Mouse (Mus musculus) frontal cortex, adult 2 months (tissue): ENCODE data around the gene Gna12. TPM values are rescaled to one million over a fixed set of nuclear protein-coding genes. Genes with fewer than 3 reads are reported as not detected.

ENCODE experiments used
- DNase-seq, 2 experiments: peaks; one replicate each; pipeline ENCODE4 v3.0.0; 2022; ENCODE audit warnings: low spot score in 1 of 2; ENCODE audit errors: extremely low spot score in 1 of 2
- polyA plus RNA-seq: library from polyadenylated mRNA; depleted of rRNA; stranded (reverse); fragments of >200 nt; gene quantifications from 2 replicates; pipeline ENCODE4 v1.2.3, GENCODE M21; 2012

Gene Gna12
- polyA plus RNA-seq, 1 experiment: 78.0 TPM

DNA sequence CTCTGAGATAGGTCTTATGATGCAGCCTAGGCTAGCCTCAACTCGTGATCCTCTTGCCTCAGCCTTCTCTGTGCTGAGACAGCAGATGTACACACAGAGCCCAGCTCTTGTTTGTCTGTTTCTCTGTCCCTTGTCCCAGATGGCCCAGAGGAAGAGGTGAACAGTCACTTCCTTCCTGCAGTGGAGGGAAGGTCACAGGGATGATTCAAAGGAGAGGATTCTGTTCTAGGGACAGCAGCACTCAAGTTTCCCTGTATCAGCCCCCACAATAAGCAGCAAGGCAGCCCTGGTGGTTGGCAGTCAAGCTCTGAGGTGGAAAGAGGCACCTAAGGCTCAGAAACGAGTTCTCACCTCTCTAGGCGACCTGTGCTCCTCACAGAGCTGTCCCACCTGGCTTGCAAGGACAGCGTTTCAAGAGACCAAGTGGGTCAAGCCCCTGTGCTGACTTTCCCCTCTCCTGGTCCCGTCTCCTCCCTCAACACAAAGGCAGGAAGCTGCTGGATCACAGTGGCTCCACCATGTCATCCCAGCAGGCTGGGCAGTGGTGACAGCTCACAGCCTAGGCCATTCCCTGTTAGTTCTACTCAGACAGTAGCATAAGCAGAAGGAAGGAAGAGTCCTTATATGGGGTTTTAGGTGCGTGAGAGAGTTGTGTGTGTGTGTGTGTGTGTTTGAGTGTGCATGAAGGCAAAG, 65.2 kb downstream of the Gna12 start:
- no peak for DNase-seq

DNA sequence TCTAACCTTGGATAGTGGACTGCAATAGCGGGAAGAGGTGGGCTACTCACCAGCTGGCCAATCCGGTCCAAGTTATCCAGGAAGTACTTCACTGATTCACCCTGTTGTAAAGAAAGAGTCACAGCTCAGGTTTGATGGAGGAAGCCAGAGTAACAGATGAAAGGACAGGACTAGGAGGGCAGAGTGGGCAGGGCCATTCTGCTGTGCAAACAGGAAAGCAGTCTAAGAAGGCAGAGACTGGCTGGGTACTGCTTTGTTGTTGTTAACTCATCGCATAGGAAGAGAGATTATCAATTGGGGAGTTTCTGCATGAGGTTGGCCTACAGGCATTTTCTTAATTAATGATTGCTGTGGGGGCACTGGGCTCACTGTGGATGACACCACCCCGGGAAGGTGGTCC, 67.7 kb downstream of the Gna12 start:
- no peak for DNase-seq

DNA sequence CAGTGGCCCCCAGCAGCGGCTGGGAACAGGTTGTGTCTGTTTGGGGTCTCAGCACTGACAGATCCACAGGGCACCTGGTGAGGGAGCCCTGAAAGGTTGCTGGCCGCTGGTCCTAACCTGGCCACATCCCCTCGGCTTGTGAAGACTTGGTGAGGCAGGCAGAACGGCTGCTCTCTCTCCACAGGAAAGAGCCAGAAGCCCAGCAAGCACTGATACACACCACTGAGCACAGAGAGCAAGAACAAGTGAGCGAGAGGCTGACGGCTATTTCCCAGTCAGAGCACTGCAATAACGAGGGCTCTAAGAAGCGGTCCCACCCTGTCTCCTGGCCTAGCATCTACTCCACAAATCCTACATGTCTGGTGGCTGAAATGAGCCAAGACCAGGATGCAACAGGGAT, 71.4 kb downstream of the Gna12 start:
- no peak for DNase-seq

DNA sequence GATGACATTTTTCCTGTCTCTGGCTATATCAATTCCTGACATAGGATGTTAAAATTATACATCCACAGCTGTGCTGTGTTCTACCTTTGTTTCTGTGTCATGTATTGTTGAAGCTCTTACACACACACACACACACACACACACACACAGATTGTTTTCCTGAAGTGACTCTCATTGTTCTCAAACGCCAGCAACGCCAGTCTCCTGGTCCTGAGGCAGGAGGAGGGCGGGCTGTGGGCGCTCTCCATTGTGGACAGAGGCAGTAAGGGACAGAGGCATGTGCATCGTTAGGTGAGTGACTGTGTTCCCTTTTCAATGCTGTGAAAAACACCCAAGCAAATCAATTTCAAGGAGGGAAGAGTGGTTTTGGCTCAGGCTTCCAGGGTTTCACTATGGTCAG, 77.0 kb downstream of the Gna12 start:
- DNase-seq: no peak

DNA sequence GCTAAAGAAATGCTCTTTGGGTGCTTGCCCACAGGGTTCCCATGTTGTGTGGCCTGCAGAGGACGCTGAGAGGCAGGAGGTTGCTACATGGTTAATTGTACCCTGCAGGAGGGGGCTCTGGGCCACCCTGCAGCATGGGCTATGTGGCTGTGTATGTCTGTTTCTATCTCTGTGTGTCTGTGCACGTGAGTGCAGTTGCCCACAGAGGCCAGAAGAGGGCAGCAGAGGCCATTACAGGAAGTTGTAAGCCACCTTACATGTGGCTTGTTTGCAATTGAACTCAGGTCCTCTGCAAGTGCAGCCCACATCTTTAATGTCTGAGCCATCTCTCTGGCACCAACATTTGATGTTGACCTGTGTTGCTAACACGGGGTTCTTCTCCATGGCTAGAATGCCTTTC, 77.6 kb downstream of the Gna12 start:
- DNase-seq: no peak

DNA sequence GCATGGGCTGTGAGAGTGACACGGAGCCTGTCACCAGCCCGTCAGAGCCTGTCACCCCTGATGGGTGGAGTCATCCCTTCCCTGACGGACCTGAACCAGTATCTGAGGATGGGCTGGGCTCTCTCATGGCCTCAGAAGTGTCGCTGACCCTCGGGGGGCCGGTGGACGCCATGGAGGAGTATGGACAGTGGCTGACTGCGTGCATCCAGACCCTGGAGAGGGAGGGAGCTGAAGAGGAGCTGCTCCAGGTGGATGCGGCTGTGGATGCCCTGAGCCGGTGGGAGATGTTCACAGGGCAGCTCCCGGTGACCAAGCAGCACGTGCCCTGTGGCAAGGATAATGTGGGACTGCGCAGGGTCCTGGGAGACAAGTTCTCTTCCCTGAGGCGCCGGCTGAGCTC, 78.2 kb downstream of the Gna12 start:
- DNase-seq: no peak

DNA sequence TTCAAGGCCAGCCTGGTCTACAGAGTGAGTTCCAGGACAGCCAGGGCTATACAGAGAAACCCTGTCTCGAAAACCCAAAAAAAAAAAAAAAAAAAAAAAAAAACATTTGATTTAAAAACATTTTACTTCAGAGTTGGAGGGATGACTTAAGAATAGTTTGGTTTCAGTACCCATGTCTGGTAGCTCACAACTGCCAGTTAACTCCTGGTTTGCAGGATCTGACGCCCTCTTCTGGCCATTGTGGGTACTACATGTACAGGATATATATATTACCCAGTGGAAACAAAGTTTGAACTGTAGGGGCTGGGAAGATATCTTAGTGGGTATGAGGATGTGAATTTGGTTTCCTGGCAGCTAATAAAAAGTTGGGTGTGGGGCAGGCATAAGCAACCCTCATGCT, 79.3 kb downstream of the Gna12 start:
- DNase-seq: peak in 1 of 2 experiments; percentile 70

DNA sequence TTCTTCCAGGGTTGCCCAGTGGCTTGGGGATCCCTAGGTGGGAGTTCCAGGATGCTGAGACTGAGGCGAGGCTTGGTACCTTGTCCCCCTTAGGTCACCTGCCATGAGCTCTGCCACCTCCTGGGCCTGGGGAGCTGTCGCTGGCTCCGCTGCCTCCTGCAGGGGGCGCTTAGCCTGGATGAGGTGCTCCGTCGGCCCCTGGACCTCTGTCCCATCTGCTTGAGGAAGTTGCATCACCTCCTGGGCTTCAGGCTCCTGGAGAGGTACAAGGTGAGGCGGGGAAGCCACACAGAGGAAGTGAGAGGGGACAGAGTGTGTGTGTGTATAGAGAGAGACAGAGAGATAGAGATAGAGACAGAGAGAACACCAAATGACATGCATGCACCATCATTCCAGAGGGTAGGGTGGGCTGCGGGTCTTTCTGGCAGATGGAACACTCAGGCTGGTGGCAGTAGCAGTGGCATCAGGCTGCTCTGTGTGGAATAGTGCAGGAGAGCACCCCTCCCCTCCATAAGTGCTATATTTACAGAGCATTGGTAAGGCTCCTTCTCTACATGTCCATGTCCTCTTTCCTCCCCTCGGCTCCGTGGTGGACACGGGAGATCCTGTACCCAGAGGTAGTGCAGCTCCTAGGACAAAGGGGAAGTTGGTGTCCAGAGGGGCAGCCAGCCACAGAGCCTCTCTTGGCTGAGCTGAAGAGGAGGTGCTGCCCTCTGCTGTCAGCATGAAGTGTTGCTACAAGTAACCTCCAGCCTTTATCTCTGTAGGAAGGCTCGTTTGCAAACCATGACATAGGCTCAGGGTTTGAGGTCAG, 81.0 kb downstream of the Gna12 start:
- DNase-seq: peak in 1 of 2 experiments; percentile 80

DNA sequence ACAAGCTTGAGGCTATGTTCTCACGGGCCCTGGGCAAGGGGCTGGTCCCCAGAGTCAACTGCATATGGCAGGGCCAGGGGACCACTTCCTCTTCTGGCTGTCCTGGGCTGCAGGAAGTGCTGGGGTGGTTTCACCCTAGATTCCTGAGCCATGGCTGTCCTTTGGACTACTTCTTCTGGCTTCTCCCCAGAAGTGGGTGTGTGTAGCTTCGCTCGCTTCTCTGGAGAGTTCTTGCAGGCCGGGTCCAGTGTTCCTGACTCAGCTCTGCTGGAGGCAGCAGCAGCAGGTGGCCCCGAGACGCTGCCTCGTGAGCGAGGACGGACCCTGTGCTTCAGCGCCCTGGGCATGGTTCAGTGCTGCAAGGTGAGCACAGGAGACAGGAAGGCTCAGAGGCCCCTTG, 81.8 kb downstream of the Gna12 start:
- no peak for DNase-seq

DNA sequence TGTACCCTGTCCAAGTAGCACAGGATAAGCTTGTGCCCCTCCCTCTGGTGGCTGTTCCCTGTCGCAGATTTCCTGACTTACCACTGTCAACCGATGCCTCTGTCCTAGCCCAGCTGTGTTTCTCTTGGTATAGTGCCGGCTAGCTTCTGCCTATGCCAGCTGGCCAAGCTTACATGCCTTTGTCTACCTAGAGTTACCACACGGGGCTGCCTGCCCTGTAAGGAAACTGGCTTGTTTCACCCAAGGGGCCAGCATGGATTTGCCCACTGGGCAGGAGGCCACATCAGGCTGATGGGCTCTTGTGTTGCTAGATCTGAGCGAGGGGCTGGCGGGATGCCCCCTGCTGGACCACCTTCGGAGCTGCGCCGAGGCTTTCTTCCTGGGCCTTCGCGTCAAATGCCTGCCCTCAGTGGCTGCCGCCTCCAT, 86.5 kb downstream of the Gna12 start:
- DNase-seq: no peak

DNA sequence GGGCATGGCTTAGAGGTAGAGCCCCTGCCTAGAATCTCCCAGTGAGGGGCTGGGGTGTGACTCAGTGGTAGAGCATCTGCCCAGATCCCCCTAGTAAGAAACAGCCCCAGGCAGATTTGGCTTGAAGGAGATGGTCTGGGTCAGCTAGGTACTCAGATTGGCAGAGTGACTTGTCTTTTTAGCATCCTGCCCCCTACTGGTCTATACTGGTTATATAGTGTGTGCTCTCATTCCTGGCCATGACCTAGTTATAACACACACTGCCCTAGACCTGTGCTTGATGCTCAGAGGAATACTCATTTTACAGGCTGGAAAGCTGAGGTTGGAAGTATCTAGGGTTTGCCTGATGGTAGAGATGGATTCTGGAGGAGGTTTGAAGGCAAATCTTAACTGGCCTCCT, 88.4 kb downstream of the Gna12 start:
- DNase-seq: peak in 1 of 2 experiments; percentile 53

DNA sequence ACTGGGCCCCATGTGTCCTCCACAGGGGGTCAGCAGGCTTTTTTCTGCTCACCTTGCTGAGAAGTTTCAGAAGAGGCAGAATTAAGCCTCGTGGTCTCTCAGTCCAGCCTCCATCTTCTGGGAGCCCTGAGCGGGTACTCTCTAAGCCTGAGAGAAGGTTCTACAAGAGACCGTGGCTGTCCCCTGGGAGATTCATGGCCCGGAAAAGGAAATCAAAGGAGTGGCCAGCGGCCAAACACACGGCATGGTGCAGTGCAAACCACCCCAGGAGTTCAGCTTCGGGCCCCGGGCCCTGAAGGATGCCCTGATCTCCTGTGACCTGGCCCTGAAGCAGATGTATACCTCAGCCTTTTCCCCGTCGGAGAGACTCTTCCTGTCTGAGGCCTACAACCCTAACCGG, 89.2 kb downstream of the Gna12 start:
- DNase-seq: no peak

DNA sequence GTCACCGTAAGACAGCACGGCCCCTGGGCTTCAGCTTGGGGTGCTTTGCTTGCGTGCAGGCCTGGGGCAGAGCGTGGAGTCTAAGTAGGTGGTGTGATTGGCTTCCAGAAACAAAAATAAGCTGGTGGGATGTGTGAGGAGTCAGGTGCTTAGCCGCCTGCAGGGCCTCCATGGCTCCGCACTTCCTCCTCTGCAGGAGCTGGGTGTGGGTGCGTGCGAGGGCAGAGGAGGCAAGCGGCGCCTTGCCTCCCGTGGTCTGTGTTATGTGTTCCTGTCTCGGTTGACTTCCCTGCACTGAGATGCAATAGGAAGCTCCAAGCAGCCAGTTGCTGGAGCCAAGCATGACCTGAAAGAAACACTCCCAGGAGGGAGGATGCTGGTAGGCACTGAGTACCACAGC, 90.4 kb downstream of the Gna12 start:
- DNase-seq: peak in 1 of 2 experiments; percentile 60

DNA sequence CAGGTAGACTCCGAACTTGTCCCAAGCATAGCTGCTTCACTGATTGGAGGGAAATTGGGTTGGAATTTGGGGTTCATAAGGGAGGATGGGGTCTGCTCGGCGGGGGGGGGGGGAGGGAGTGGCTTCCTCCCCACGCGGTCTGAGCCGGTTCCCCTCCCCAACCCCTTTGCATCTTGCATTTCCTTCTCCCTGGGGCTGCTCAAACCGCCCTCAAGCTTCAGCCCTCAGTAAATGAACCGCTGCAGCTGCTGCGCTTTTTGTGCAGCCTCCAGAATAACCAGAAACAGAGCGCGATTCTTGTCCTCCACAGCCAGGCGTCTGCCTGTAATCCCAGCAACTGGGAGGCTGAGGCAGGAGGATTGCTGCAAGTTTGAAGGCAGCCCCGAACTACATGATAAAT, 94.1 kb downstream of the Gna12 start:
- no peak for DNase-seq

DNA sequence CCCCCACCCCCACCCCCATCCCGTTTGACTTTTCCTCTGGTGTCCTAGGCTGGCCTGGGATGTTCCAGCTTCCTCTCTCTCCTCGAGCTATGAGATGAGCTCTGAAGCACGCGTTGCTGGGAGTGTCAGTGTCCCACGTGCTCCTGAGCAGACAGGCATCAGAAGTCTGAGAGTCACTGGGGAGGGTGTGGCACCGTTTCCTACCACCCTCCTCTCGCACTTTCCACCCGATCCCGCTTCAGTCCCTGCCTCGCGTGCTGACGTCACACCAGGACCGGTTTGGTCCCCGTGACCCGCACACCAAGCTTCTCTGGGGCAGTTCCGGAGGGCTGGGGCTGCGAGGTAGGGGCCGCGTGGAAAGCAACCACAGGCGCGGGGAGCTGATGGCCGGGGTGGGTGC, 94.9 kb downstream of the Gna12 start:
- DNase-seq: peak in 1 of 2 experiments; percentile 53

DNA sequence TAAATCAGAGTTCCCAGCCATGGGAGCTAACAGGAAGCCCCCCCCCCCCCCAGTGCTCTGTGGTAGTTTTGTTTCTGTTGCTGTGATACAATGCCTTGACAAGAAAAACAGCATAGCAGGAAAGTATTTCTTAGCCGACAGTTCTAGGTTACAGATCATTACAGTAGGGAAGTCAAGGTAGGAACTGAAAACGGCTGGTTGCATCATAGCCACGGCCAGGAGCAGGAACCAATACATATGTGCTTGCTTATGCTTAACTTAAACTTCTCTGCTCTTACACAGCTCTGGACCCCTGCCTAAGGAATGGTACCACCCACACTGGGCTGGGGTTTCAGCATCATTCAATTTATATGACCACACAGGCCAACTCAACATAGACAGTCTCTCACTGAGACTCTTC, 96.9 kb downstream of the Gna12 start:
- DNase-seq: no peak

DNA sequence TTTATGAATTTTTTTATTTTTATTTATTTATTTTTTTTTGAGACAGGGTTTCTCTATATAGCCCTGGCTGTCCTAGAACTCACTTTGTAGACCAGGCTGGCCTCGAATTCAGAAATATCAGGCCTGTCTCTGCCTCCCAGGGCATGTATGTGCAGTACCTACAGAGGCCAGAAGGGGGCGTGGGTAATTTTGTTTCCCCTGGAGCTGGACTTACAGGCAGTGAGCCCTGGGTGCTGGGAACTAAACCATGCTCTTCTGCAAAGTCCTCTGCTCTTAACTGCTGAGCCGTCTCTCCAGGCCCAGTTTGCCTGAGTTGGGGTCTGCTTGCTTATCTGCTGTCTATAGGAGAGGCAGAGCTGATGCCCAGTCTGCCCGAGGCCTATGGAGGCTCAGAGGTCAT, 98.0 kb downstream of the Gna12 start:
- no peak for DNase-seq

DNA sequence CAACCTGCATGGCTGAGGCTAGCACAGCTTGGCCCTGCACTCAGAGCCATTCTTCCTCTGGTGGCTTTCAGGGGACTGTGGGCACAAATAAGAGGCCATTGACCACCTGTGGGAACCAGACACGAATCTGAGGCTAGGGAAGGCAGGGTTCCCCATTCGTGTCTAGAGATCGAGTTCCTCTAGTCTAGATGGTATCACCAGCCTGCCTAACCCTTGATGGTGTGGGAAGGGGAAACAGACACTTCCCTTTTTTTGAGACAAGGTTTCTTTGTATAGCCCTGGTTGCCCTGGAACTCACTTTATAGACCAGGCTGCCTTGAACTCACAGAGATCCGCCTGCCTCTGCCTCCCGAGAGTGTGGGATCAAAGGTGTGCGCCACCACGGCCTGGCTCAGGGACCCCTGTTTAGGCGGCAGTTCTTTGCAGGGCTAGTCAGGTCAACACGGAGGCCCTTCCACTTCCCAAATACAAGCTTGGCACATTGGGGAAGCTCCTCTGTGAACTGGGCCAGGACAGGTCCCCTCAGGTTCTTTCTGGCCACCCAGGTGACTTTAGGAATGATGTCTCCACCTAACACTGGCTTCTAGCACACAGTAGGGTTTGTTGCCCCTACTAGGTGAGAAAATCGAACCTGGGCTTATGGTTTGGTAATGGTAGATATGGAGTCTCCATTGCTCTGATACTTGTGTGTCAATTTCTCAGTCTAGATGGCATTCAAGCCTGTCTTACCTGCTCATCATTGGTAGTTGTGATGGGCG, 99.0 kb downstream of the Gna12 start:
- DNase-seq: no peak

DNA sequence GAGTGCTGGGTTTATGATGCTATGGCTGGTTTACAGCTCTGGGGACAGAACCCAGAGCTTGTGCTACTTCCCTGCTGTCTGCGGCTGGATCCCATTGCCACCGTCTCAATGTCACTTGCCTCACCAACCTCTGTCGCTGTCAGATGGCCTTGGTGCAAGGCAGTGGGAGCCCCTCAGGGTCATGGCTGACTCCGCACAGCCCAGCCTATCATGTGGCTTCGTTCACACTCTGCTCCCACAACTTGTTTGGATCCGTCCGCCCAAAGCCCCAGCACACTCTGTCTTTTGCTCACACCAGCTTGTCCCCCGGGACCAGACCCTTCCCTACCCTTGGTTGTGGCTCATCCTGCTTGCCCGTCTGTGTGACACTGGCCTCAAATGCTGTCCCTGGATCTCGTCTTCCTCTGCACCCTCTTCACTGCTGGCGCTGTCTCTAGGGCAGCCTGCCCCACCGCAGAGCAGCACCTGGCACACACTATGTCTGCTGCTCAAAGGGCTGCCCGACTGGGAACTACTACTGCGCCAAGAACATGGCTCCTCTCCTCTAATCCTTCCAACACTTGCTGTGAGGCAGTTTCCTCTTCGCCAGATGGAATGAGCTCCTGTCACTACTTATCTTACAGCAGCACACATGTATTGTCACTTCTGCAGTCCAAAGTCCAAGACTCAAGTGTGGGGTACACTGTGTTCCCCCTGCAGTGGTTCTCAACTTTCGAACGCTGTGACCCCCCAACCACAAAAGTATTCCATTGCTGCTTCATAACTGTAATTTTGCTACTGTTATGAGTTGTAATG, 103.1 kb downstream of the Gna12 start:
- no peak for DNase-seq

DNA sequence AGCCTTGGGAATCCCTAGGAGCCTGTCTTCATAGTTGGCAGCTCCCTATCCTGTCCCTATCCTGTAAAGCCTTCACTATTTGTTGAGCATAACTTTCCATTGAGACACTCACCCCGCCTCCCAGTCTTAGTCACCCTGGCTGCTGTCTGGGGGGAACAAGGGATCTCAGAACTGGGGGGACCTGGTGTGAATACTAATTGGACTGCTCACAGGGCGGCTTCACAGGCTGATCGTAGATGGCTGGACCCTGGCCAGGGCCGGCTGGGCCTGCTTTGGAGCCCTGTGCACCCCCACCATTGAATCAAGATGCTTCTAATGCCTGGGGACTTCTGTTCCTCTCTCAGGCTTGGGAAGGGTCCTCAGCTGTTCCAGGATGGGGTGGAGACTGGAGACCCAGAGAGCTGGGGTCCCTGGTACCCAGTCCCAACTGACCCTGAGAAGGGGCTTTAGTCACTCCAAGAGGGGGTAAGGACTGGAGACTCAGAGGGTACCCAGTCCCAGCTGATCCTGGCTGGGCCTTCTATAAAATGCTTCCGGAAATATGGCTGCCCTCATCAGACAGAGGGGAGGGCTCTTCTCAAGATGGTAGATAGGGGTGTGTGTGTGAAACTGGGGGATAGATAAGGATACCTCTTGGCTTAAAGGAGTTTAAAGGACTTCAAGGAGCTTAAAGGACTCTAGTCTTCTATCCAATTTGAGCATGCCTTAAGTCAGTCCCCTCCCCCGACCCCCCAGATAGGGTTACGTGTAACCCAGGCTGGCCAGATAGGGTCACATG, 104.0 kb downstream of the Gna12 start:
- peak in 1 of 2 experiments; percentile 45 for DNase-seq
